Comparison of ENCODE assay signal across 14 mouse cellular contexts in the genomic region with DNA sequence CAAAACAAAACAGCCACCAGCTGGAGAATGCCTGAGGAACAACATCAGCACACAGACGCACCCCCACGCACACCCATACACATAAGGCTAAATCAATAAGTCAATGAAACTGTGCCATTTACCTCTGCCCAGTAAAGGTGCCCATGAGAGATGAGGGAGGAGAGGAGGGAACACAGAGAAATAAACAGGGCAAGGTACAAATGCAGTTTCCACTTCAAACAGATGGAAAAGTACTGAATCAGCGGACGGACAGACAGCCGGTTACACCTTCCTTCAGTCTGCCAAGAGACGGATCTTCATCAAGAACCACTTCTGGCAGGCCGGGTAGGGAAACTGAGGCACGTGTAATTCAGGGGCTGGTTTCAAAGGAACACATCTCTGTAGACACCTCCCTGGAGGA. TPM values are rescaled to one million over a fixed set of nuclear protein-coding genes. Genes with fewer than 3 reads are reported as not detected.
"Had no signal": no experiment of that assay in that cellular context is flagged by ENCODE, and none has a peak within 500 bp of the region (broad histone marks: within the 10 kb centered on the region; RNA-seq: fewer than 3 reads in every experiment).

No protein-coding gene starts in this region.

- H3K4me2 ChIP-seq: hindbrain, embryonic 12.5 days; midbrain, embryonic 15.5 days; neural tube, embryonic 12.5 days had no signal

- ATAC-seq: hindbrain, embryonic 16.5 days; inflammation-experienced regulatory T-cells, adult 6 months; lung, postnatal 0 days; midbrain, embryonic 15.5 days had no signal

- H3K9me3 ChIP-seq: hindbrain, embryonic 12.5 days; limb, embryonic 10.5 days; midbrain, embryonic 10.5 days; midbrain, embryonic 15.5 days; neural tube, embryonic 12.5 days had no signal

- DNase-seq: lung, adult 2 months; lung, postnatal 36 days; retina, postnatal 1 day; thymus, postnatal 36 days had no signal

- H3K27ac ChIP-seq: hindbrain, embryonic 12.5 days; left cerebral cortex, adult 2 months; limb, embryonic 10.5 days; midbrain, embryonic 10.5 days; midbrain, embryonic 15.5 days; neural tube, embryonic 12.5 days had no signal

- H3K27me3 ChIP-seq: hindbrain, embryonic 12.5 days; midbrain, embryonic 15.5 days; neural tube, embryonic 12.5 days had no signal

- H3K36me3 ChIP-seq: midbrain, embryonic 15.5 days; neural tube, embryonic 12.5 days had no signal

- H3K9ac ChIP-seq: hindbrain, embryonic 12.5 days; midbrain, embryonic 15.5 days; neural tube, embryonic 12.5 days had no signal

- H3K4me3 ChIP-seq: hindbrain, embryonic 12.5 days; left cerebral cortex, adult 2 months; limb, embryonic 10.5 days; midbrain, embryonic 10.5 days; midbrain, embryonic 15.5 days; neural tube, embryonic 12.5 days had no signal

RNA-seq across cellular contexts. Expression of a gene that starts 29.3 kb away (rescaled TPM):
- polyA plus RNA-seq: inflammation-experienced regulatory T-cells, adult 6 months; thymus, postnatal 0 days had no signal
